ENCODE assay signal across 24 mouse cellular contexts in genomic region chr9:98220367-98220766, GRCm38 (mm10).
DNase-seq lines count a peak whose midpoint lies in the region; ATAC-seq and TF ChIP-seq lines count a peak whose summit lies in the region.
"Had no signal": no experiment of that assay in that cellular context is flagged by ENCODE, and none has a peak within 500 bp of the region (broad histone marks: within the 10 kb centered on the region; RNA-seq: fewer than 3 reads in every experiment).

No protein-coding gene starts in this region.

- no peaks in the 10 kb centered on the region for H3K36me3 ChIP-seq in forebrain, embryonic 14.5 days (ENCODE audit: control insufficient read depth, insufficient read depth, low read length)
- H3K36me3 ChIP-seq in forebrain, embryonic 11.5 days (ENCODE audit: control insufficient read depth, insufficient read depth, low read length): no peaks in the 10 kb centered on the region
- no peaks in the 10 kb centered on the region for H3K36me3 ChIP-seq in midbrain, postnatal 0 days (ENCODE audit: insufficient read depth, low read length)
- H3K36me3 ChIP-seq: embryonic facial prominence, embryonic 13.5 days; G1E; heart, embryonic 13.5 days; intestine, embryonic 15.5 days had no signal

- H3K4me1 ChIP-seq in forebrain, embryonic 14.5 days (ENCODE audit: control insufficient read depth, insufficient read depth, low read length): peaks cover 2% of the 10 kb centered on the region; the same call in 1 of the 2 replicates
- no peaks in the 10 kb centered on the region for H3K4me1 ChIP-seq in forebrain, embryonic 11.5 days (replicated peaks; ENCODE audit: control insufficient read depth, insufficient read depth, low read length)
- H3K4me1 ChIP-seq in midbrain, postnatal 0 days (ENCODE audit: insufficient read depth, low read length): no peaks in the 10 kb centered on the region
- H3K4me1 ChIP-seq: embryonic facial prominence, embryonic 13.5 days; heart, embryonic 13.5 days; intestine, embryonic 15.5 days had no signal

- ATAC-seq in forebrain, embryonic 14.5 days: peak; percentile 45
- no peak for ATAC-seq in forebrain, embryonic 11.5 days (replicated peaks; ENCODE audit: low FRiP score)
- ATAC-seq in midbrain, postnatal 0 days (ENCODE audit: low FRiP score): no peak
- ATAC-seq: intestine, embryonic 15.5 days had no signal

- 19% methylated on average over 8 of the region's 8 CpGs for WGBS in forebrain, embryonic 14.5 days
- 76% methylated on average over 8 of the region's 8 CpGs for WGBS in forebrain, embryonic 11.5 days
- 44% methylated on average over 8 of the region's 8 CpGs for WGBS in midbrain, postnatal 0 days

- H3K4me2 ChIP-seq in forebrain, embryonic 14.5 days (ENCODE audit: low read length): no peak overlapping the region
- no peak overlapping the region for H3K4me2 ChIP-seq in forebrain, embryonic 11.5 days (ENCODE audit: low read depth, low read length, severe bottlenecking)
- H3K4me2 ChIP-seq in midbrain, postnatal 0 days (ENCODE audit: low read depth, low read length, poor library complexity, severe bottlenecking): no peak overlapping the region
- H3K4me2 ChIP-seq: embryonic facial prominence, embryonic 13.5 days; heart, embryonic 13.5 days; intestine, embryonic 15.5 days had no signal

- peak overlapping the region; percentile 21; the same call in 1 of the 2 replicates for H3K27ac ChIP-seq in forebrain, embryonic 14.5 days (ENCODE audit: low read depth, low read length)
- H3K27ac ChIP-seq in forebrain, embryonic 11.5 days (ENCODE audit: low read depth, low read length): no peak overlapping the region
- no peak overlapping the region for H3K27ac ChIP-seq in midbrain, postnatal 0 days (ENCODE audit: low read depth, low read length)
- H3K27ac ChIP-seq: embryonic facial prominence, embryonic 13.5 days; heart, embryonic 13.5 days; intestine, embryonic 15.5 days; left cerebral cortex, adult 2 months had no signal

- no peak overlapping the region for H3K9ac ChIP-seq in forebrain, embryonic 14.5 days (ENCODE audit: low read length)
- no peak overlapping the region for H3K9ac ChIP-seq in forebrain, embryonic 11.5 days (ENCODE audit: low read length)
- no peak overlapping the region for H3K9ac ChIP-seq in midbrain, postnatal 0 days (replicated peaks; ENCODE audit: low read length, poor library complexity, severe bottlenecking)
- H3K9ac ChIP-seq: embryonic facial prominence, embryonic 13.5 days; heart, embryonic 13.5 days; intestine, embryonic 15.5 days had no signal

- H3K9me3 ChIP-seq in forebrain, embryonic 14.5 days (replicated peaks; ENCODE audit: control insufficient read depth, low read length): no peaks in the 10 kb centered on the region
- no peaks in the 10 kb centered on the region for H3K9me3 ChIP-seq in forebrain, embryonic 11.5 days (ENCODE audit: control insufficient read depth, low read length)
- no peaks in the 10 kb centered on the region for H3K9me3 ChIP-seq in midbrain, postnatal 0 days (ENCODE audit: low read length)
- H3K9me3 ChIP-seq: embryonic facial prominence, embryonic 13.5 days; heart, embryonic 13.5 days; intestine, embryonic 15.5 days had no signal

- TF ChIP-seq CTCF in brain, embryonic 14.5 days (IDR thresholded peaks at IDR 0.05; ENCODE audit: borderline replicate concordance, extremely low read depth, insufficient read depth, insufficient read length): no peak
- TF ChIP-seq CTCF in midbrain, postnatal 0 days (IDR thresholded peaks at IDR 0.05): no peak

- peak; percentile 76 for DNase-seq in forebrain, embryonic 14.5 days (ENCODE audit: low spot score)
- DNase-seq in forebrain, embryonic 11.5 days (ENCODE audit: low spot score): no peak
- DNase-seq in layer of hippocampus, adult 9-11 months: peak; percentile 14
- no peak for DNase-seq in layer of hippocampus, postnatal 14 days (ENCODE audit: low spot score in 2 of 2)
- DNase-seq in brain, embryonic 14.5 days (ENCODE audit: low read depth): peak; percentile 85
- DNase-seq in midbrain, postnatal 0 days (ENCODE audit: low spot score): peak; percentile 52
- no peak for DNase-seq in kidney, postnatal 14 days
- DNase-seq in urinary bladder, postnatal 25 days (ENCODE audit: low spot score): no peak
- DNase-seq: adrenal gland, postnatal 25 days; cerebellum, adult 2 months; gastrocnemius, postnatal 14 days; heart, adult 18-20 months; heart, postnatal 36 days; kidney, adult 9 months; kidney, postnatal 36 days; left cerebral cortex, postnatal 4 days; liver; lung, postnatal 10 days; thymus, postnatal 14 days had no signal

- TF ChIP-seq POLR2A in brain, embryonic 14.5 days (IDR thresholded peaks at IDR 0.05; ENCODE audit: borderline replicate concordance, extremely low read depth, insufficient read depth, insufficient read length, poor library complexity, severe bottlenecking): no peak

- no peaks in the 10 kb centered on the region for H3K27me3 ChIP-seq in forebrain, embryonic 14.5 days (replicated peaks; ENCODE audit: control insufficient read depth, insufficient read depth, low read length)
- H3K27me3 ChIP-seq in forebrain, embryonic 11.5 days (ENCODE audit: control insufficient read depth, insufficient read depth, low read length): no peaks in the 10 kb centered on the region
- H3K27me3 ChIP-seq in midbrain, postnatal 0 days (ENCODE audit: insufficient read depth, low read length): no peaks in the 10 kb centered on the region
- H3K27me3 ChIP-seq: embryonic facial prominence, embryonic 13.5 days; heart, embryonic 13.5 days; intestine, embryonic 15.5 days had no signal

- H3K4me3 ChIP-seq in forebrain, embryonic 14.5 days (ENCODE audit: low read depth, low read length): no peak overlapping the region
- no peak overlapping the region for H3K4me3 ChIP-seq in forebrain, embryonic 11.5 days (ENCODE audit: low read depth, low read length)
- no peak overlapping the region for H3K4me3 ChIP-seq in midbrain, postnatal 0 days (ENCODE audit: low read depth, low read length)
- H3K4me3 ChIP-seq: embryonic facial prominence, embryonic 13.5 days; heart, embryonic 13.5 days; intestine, embryonic 15.5 days; left cerebral cortex, adult 2 months had no signal

Comparison
In these comparisons a context has a peak if more than half of its experiments do, and no peak if none do; other contexts are left out.
1. DNase-seq: peak in forebrain, embryonic 14.5 days (single experiment), layer of hippocampus, adult 9-11 months (single experiment), brain, embryonic 14.5 days (single experiment) and midbrain, postnatal 0 days (single experiment); none in forebrain, embryonic 11.5 days (single experiment), layer of hippocampus, postnatal 14 days (0 of 2), kidney, postnatal 14 days (single experiment) and urinary bladder, postnatal 25 days (single experiment).